Mouse (Mus musculus) adrenal gland, postnatal 10 days (tissue): ENCODE results near the gene Taf9. TPM values are rescaled to one million over a fixed set of nuclear protein-coding genes. Genes with fewer than 3 reads are reported as not detected.

Experiments used
- DNase-seq: peaks from one replicate; pipeline ENCODE4 v3.0.0; 2021; ENCODE audit warnings: mixed read lengths
- long read RNA-seq, 2 experiments: library from polyadenylated mRNA; stranded (forward); transcript quantifications; one replicate each; pipeline ENCODE4 v2.0.0; 2021
- total RNA-seq, 2 experiments: library from RNA; stranded (reverse); gene quantifications; 2 replicates each; pipeline ENCODE4 v1.2.3; 2021

Gene Taf9
- total RNA-seq: 10 to 100 TPM; 15.4 to 19.5 TPM
- long read RNA-seq, experiment 1, transcript Taf9-204 (3 exons, 794 nt): major isoform, 9 of 9 reads
- long read RNA-seq, experiment 1, partial matches to known transcripts: 0 of 9 reads
- long read RNA-seq, experiment 1, other reads (novel, unspliced or antisense): 0 of 9 reads
- long read RNA-seq, experiment 2, partial matches to known transcripts: 0 of 3 reads
- long read RNA-seq, experiment 2, other reads (novel, unspliced or antisense): 0 of 3 reads

- DNase-seq: no peak
Observed at GRCm38 (mm10) chr13:100651439-100652186, at the start of gene Taf9. Gene Taf9 (plus strand): TSS chr13:100651579.

GRCm38 (mm10) chr13:100602239-100602902, 49.0 kb upstream of the Taf9 start:
- DNase-seq: no peak

- no peak for DNase-seq
Observed at GRCm38 (mm10) chr13:100603031-100603737, 48.2 kb upstream of the Taf9 start.

- no peak for DNase-seq
Observed at GRCm38 (mm10) chr13:100603738-100604095, 47.7 kb upstream of the Taf9 start.

GRCm38 (mm10) chr13:100605845-100606244, 45.5 kb upstream of the Taf9 start:
- no peak for DNase-seq

- no peak for DNase-seq
Observed at GRCm38 (mm10) chr13:100607756-100608155, 43.6 kb upstream of the Taf9 start.

GRCm38 (mm10) chr13:100611266-100611665, 40.1 kb upstream of the Taf9 start:
- no peak for DNase-seq

GRCm38 (mm10) chr13:100612251-100612650, 39.1 kb upstream of the Taf9 start:
- no peak for DNase-seq

- no peak for DNase-seq
Observed at GRCm38 (mm10) chr13:100612903-100613302, 38.5 kb upstream of the Taf9 start.

GRCm38 (mm10) chr13:100616181-100617087, 34.9 kb upstream of the Taf9 start, which contains the start of gene Marveld2:
Gene Marveld2 (minus strand): TSS chr13:100616971.
- peak; percentile 51 for DNase-seq

GRCm38 (mm10) chr13:100617583-100617982, 33.8 kb upstream of the Taf9 start:
- no peak for DNase-seq

GRCm38 (mm10) chr13:100622241-100622640, 29.1 kb upstream of the Taf9 start:
- DNase-seq: no peak

- DNase-seq: no peak
Observed at GRCm38 (mm10) chr13:100634106-100634691, 17.2 kb upstream of the Taf9 start.

GRCm38 (mm10) chr13:100642471-100643209, 8.7 kb upstream of the Taf9 start:
- DNase-seq: no peak

- DNase-seq: no peak
Observed at GRCm38 (mm10) chr13:100648223-100648622, 3.2 kb upstream of the Taf9 start.

GRCm38 (mm10) chr13:100650550-100651438, 585 bp upstream of the Taf9 start, which contains the start of the genes Ak6 and Rad17:
Gene Ak6 (plus strand): TSS chr13:100650979.
Gene Rad17 (minus strand): TSS chr13:100651051.
- DNase-seq: peak; percentile 98

GRCm38 (mm10) chr13:100658091-100658490, 6.7 kb downstream of the Taf9 start:
- no peak for DNase-seq

- DNase-seq: peak; percentile 71
Observed at GRCm38 (mm10) chr13:100659864-100660456, 8.6 kb downstream of the Taf9 start.
